Mouse (Mus musculus) layer of hippocampus, postnatal 36 days (tissue): ENCODE measurements at regions not wholly inside any gene's neighbourhood (a gene's known extent, or its start where the extent isn't known, plus 50 kb on each side); places are given as distances from the start of the nearest gene placed in this dataset.
A peak's percentile ranks its signal among the peaks of the same experiment; 100 is the strongest.
"Not testable (repeated sequence)": the region's sequence is repeated elsewhere in the genome, so short reads cannot be mapped to it uniquely, and the experiment has no call there.

Source experiments
- DNase-seq, 2 experiments: peaks; one replicate each; pipeline ENCODE4 v3.0.0; 2022

DNA sequence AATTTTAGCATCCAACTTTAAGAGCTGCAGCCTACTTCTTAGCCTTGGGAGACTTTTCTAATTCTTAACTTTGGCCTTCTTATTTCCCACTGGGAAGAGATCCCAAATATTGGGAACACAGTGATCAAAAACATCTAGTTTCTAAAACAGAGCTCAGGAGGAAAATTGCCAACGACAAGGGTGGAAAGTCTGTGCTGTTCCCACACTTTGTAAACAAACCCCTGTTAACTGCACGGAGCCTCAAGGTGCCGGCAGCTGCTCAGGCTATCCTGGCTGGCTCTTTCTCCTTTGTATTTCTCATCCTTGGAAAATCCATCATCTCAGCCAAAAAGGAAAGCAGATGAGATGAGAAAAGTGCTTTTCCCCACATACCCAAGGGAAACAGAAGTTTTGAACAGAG, 84.9 kb downstream of the Impad1 start:
- DNase-seq = peak; percentile 23 to 32

DNA sequence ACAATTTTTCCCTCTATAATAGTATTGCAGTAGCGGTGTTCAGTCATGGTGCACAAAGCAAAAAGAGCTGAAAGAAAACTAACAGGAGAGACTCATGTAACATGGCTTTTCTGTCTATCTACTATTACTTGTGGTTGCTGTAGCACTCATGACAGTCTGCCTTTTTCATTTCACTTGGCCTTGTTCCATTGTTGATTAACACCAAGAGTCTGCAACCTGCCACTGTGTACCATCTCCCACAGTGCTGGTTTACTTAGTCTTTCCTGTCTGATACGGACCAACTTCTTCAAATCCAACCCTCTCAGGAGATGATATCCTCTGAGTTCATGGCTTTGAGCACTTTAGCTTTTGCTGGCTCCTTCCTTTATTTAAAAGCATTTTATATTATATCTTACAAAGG, 94.1 kb downstream of the Impad1 start:
- DNase-seq = no peak

DNA sequence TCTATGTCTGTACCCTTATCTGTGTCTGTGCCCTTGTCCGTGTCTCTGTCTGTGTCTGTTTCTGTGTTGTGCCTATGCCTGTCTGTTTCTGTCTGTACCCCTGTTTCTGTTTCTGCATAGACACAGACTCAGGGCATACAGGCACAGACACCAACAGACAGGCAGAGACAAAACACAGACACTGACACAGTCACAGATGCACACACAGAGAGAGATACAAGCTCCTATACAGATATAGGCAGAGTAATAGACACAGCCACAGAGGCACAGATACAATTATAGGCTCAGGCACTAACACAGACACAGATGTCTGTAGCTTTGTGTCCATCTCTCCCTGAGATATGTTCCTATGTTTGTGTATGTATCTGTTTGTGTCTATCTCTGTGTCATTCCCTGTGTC, 97.7 kb downstream of the Impad1 start:
- no peak for DNase-seq

DNA sequence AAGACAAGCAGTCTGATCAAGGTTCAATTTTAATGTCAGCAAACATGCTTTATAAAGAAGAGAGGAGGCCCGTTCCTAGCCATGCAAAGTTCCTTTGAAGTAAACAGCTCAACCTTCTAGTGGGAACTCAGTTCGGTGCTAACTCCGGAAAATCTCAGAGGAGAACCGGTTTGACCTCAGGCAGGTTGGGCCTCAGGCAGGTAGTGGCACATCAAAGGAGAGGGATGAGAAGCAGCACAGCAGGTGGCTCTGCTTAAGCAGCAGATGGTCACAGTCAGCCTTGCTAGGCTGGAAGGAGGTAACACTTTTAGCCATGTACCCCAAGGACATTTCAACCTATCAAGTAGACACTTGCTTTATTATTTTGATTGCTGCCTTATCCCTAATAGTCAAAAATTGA, 106.2 kb downstream of the Impad1 start:
- DNase-seq = no peak

DNA sequence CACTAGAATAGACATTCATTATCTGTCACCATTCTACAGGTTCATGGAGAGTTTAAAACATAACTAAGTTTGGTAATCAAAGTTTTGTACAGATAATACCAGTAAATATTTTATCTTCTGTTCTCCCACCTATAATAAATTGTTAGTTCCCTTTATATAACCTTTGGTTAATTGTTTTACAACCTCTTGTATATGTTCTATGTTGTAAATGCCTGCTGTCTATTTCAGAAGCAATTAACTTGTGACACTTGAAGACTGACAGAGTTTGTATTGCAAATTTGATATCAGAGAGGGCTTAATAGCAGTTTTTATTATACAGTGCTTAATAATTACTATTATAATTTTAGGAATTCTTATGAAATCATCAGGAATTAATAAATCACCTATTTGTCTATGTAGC, 118.5 kb downstream of the Impad1 start:
- DNase-seq = no peak

DNA sequence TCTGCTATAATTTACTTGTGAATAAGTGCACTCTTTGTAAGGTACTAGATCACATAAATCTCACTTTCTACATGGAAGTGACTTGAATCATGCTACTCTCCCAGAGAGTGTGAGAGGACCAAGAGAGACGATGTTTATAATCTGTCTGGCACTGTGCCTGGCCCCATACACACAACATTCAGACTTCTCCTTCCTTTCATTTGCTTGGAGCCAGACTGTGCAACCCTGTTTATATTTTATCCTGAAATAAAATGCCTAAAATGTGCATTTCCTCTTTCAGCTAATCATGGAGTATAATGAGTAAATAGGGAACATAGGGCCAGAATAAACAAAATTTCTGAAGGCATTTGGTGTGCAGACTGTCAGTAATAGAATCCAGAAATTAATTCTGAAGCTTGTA, 142.9 kb downstream of the Impad1 start:
- no peak for DNase-seq

DNA sequence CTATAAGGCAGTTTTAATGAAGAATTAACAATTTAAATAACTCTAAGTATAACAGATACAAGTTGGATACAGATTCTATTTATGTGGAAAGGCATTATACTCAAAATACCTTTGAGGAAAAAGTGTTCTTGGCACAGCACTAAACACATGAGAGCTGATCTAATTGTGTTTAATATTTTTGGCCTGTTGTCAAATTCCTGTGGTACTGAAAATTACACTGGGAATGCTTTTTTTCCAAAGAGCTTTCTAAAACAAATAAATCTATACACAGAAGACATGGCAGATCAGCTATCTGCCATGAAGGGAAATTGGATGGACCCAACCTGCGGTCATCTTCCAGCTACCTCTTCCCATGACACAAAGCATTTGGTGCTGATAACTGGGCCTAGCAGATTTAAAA, 147.9 kb downstream of the Impad1 start:
- DNase-seq = no peak

DNA sequence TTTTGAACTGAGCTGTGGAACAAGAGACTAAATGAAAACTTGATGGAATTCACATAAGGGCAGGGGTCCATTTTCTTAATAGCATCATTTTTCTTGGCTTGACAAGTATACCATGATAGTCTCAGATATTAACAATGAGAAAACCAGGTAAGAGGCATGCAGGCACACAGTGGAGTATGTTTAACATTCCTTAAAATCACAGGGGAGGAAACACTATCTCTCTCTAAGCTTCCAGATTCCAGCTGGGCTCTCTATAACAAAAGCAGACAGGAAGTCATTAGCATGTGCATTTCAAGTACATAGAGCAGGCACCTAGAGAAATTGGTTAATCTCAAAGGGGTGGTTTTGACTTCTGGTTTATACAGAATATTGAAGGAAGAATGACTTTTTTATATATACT, 156.9 kb downstream of the Impad1 start:
- DNase-seq = no peak

DNA sequence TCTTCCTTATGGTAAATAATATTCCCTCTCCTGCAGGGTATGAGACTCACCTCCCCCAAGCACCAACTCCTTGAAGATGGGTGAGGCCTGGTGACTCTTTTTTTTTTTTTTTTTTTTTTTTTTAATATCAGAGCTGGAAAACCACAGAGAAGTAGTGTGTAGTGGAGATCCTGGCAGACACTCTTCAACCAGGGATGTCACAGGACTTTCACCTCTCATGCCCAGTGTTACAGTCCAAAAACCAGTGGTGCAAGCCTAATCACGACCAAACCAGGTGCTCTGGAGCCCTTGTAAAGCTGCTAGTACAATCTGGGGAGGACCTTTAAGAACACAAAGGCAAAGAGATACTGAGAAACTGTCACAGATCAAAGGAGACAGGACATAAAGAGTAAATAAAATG, 157.3 kb downstream of the Impad1 start:
- no peak for DNase-seq

DNA sequence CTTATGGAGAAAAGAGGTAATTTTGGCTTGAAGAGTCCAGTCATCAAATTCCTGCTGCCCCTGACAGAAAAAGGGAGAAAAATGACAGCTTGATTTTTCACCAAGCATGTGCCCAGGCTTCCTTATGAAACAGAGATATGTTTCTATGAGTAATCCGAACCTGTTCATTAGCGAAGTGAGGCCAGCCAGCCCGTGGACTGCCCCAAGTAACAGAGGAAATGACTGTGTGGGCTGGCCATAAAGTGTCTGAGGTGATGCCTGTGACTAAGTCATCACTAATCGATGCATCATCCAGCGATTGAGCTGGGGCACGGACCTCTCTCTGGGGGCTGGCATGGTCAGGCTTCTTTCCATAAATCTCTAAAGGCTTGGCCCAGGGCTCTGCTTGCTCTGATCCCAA, 157.8 kb downstream of the Impad1 start:
- DNase-seq = no peak

DNA sequence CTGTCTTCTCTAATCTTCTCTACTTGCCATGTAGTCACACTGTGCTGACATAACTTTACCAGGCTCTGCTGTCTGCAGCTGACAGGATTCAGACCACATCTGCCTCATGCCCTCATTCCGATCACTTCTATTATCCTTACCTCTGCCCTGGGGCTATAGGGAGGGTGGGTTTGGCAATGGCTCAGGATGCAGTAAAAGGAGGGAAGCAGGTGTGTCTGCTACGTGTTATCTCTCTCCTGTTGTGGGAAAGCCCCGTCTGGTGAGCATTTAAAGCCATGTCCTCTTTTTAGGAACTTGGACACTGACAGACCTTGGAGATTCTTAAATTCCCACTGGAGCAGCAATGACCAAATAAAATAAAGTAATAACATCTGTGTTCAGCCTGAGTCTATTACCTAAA, 158.5 kb downstream of the Impad1 start:
- DNase-seq = no peak

DNA sequence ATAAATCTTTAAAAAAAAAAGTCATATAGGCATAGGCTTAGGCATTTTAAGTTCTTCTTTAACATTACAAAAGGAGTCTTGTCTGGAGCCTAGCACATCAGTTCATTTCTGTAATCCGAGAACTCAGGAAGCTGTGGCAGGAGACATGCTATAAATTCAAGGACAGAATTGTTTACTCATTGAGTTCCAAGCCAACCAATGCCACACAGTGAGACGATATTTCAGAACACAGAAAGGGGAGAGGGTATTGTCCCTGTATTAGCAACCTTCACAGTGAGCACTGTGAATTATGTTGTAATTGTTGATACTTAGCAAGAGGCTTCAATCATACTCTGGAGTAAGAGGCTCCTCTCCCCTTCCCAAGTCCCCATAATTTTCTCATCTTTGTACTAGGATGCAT, 162.4 kb downstream of the Impad1 start:
- DNase-seq = no peak

DNA sequence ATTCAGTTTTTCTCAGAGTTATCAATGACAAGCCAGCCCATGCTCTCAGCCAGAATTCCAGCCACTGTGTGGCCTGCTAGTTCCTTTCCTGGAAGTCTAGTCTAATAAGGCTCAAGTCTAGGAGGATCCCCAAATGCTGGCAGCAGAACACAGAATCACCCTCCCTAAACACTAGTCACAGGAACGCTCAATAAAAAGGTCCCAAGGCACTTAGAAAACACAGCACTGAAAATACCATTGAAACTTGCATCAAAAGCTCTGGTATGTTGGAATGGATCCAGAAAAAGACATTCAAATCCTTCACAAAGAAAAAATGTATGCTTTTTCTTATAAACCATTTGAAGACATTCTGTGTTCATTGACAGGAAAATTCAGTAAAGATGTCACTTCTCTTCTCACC, 163.9 kb downstream of the Impad1 start:
- no peak for DNase-seq

DNA sequence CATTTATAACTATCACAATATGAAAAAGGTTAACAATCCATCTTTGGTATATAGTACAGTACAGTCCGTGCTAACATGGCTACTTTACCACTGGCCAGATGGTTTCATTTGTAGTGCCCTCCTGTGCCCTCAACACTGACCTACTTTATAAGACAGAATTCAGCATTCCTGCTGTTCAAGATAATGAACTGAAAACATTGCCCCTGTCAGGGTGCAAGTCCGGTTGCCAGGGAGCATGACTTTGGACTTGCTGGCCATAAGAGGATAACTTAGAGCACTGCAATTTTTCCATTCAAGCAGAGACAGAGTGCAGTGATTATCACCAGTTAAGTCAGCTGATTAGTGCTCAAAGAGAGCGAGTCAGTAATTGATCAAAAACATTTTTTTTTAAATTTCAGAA, 169.3 kb downstream of the Impad1 start:
- no peak for DNase-seq

DNA sequence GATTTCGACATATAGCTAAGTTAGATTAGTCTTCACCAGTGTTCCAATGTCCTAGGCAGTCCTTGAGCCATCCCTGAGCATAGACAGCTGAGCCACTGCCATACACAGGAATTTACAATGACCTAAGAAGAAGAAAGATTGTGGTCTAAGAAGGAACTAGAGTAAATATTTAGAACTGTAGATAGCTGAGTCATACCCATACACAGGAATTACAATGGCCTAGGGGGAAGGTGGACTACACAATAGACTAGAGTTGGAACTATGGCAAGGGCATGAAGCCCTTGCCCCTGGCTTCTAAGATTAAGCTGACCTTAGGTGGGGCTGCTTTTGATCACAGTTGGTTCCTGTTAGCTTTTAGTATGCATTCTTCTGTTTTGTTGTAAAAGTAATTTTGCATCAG, 173.0 kb downstream of the Impad1 start:
- not testable (repeated sequence) for DNase-seq

DNA sequence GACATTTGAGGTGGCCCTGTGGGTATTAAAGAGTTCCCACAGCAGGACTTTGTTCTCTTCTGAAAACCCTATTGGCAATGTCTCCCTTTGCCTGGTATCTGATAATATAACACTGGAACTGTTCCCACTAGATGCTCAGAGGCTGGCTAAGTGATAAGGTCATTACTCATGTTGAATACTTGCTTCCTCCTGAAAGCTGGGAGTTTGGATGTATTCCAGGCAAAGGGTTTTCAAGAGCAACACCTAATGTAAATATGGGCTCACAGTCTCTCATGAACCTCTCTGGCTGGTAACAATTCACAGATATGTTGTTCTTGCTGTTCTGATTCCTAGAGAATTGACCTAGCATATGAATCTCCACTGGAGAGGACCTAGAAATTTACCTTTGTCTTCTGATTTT, 178.6 kb downstream of the Impad1 start:
- DNase-seq = no peak
